Mouse (Mus musculus) hematopoietic stem cell, adult 5-6 weeks (primary cell): ENCODE data around the gene Cnn1. TPM values are rescaled to one million over a fixed set of nuclear protein-coding genes. Genes with fewer than 3 reads are reported as not detected.
"Not testable (repeated sequence)": the region's sequence is repeated elsewhere in the genome, so short reads cannot be mapped to it uniquely, and the experiment has no call there.

Experiments used
- ATAC-seq, 2 experiments: fragments of 125-278 bp in 1 of 2; replicated peaks in 1 of 2; 2 replicates each; pipeline ENCODE4 v1.8.0; 2016 to 2017; ENCODE audit warnings: inconsistent platforms in 2 of 2, mild to moderate bottlenecking in 2 of 2, moderate number of reproducible peaks in 2 of 2, low read depth in 1 of 2, moderate TSS enrichment in 1 of 2; ENCODE audit not compliant: low FRiP score in 2 of 2, poor library complexity in 2 of 2, severe bottlenecking in 2 of 2, insufficient read depth in 1 of 2, low TSS enrichment in 1 of 2
- total RNA-seq: library from RNA; stranded (forward); fragments of 172-1452, 232-1000 nt; gene quantifications from 2 replicates; pipeline ENCODE4 v1.2.3, GENCODE M21; 2017

Gene Cnn1
- total RNA-seq, 1 experiment from 2014 or later = not detected

DNA sequence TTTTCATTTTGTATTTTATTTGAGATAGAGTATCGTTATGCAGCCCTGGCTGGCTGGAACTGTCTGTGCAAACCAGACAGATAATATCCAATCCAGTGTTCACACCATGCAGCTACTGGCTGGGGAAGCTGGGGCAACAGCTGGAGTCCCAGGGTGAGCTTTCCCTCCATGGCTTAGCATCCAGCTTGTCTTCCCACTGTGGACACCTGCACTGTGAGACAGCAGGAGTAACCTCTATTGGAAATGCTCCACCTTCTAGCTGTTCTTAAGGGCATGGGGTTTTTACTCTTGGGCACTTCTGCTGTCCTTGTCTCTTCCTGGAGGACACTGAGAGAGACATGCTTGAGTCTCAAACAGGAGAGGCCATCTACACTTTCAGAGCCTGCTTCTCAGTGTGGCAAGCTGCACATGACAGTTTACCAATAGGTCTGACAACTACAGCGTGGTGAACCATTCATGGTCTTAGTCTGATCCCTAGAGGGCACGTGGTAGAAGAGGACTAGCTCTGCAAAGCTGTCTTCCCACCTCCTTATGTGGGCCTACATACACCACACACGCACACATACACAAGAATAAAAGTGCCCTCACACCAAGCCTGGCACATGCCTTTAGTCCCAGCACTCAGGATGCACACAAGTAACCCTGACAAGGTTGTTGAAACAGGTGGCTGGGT, 29.0 kb upstream of the Cnn1 start:
- no peak for ATAC-seq

DNA sequence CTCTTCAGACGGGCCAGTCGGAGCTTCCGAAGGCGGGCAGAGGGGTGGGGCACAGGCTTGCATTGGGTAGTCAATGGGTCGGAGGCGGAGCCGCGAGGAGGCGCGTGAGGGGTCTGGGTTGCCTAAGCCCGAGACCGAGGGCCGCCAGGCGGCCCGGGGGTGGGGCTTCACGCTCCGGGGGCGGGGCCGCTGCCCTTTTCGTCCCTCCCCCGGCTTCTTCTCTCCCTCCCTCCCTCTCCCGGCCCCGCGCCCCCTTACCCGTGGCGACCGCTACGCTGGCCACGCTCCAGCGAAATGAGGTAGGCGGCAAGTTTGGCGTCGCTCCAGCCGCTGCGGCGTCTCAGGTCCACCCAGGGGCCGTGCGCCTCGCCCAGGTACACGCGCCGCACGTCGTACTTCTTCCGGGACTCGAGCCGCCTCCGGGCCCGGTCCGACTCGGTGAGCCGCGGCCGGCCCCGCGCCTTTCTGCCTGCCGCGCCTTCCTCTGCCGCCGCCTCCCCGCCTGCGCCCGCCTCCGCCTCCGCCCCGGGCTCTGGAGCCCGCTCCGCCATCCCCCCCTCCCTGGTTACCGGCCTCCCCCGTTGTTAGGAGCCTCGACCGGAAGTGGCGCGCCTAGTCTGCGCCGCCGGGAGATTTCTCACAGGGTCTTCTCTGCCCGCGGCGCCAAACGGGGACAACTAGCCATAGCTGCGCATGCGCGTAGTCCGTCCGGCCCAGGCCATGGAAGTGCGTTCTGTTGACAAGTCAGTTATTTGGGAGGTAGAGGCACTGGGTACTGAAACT, 28.0 kb upstream of the Cnn1 start, which contains the start of the genes Gm49318 and Zfp653:
Gm49318 (minus strand) TSS at position 469 of the 783 bp plus-strand sequence.
Zfp653 (minus strand) TSS at position 586 of the 783 bp plus-strand sequence.
- peak; percentile 94 to 98 for ATAC-seq

DNA sequence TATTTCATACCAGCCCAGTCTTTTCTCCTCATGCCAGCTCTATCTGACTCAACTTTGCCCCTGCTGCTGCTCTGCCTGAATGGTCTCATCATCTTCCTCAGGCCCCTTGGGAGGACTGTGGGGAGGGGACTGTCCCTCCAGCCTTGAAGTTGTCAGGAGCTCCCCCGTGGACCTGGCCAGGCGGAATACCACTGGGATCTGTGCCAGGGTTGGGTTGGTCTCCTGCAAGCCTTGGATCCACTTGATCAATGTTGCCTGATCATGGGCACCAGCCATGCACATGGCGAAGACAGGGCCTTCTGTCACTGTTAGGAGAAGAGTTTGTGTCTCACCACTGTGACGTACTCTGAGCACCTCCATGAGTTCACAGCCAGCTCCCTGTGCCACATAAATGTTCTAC, 26.7 kb upstream of the Cnn1 start:
- no peak for ATAC-seq

DNA sequence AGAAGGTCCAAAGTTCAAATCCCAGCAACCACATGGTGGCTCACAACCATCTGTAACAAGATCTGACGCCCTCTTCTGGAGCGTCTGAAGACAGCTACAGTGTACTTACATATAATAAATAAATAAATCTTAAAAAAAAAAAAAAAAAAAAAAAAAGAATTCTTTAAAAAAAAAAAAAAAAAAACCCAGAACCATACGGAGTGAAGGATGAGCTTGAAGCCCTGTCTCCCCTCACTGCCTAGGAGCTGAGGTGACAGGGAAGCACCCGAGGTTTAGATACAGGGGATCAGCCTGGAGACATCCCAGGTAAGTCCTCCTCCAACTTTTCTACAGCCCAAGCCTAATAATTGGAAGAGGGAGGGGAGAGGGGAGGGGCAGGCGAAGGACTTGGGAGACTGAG, 23.2 kb upstream of the Cnn1 start:
- ATAC-seq = not testable (repeated sequence)

DNA sequence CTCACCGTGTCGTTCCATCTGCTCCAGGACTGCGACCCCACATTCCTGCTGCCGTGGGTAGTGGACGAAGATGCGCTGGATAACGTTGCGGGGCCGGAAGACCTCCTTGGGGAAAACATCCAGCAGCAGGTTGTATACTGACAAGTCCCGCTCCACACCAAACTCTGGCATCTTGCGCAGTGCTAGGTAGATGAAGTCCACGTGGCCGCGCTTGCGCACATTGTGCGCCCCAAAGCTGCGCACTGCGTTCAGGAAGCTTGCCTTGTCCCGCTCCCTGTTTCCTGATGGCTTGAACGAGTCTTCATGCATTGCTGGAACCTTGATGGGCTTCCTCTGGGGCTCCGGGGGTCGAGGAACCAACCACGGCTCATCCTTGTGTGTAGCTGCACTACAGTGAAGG, 22.8 kb upstream of the Cnn1 start:
- no peak for ATAC-seq

GRCm38 (mm10) chr9:22084667-22085021, 14.4 kb upstream of the Cnn1 start:
- ATAC-seq = no peak

DNA sequence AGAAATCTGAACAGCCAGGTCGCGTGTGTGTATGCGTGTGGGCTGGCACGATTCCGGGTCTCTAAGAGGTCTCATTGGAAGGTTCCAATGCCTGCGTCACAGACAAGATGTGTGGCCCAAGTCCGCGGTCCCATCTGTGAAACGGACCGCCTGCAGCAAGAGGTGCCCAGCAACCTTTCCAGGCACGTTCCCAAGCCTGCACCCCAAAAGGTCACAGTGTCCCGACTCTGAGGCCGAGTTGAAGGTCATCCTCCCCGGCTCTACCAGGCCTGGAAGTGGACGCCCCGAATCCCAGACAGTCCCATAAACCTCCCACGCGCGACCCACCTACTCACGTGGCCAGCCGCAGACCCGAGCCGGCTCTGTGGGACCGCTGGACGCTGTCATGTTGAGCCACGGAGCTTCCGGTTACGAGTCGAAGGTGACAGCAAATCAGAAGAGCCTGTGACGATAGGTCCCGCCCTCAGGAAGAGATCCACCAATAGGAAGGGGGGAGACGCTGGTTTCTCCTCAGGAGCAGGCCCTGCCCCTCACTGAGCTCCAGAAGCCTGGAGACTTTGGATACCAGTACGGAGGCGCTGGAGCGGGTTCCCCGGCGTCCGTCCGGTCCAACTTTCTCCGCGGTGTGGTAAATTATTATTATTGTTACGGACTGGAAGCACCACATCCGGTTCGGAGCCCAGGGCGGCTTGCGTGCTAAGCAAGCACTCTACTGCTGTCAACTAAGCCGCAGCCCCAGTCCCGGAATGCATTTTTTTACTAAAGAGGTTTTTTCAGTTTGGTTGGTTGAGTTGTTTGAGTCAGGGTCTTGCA, 13.8 kb upstream of the Cnn1 start, which contains the start of gene Ecsit:
Ecsit (minus strand) TSS at position 417 of the 813 bp plus-strand sequence.
- ATAC-seq = peak; percentile 98 to 100

- ATAC-seq = no peak
Observed at GRCm38 (mm10) chr9:22086012-22086411, 13.0 kb upstream of the Cnn1 start.

- no peak for ATAC-seq
Observed at GRCm38 (mm10) chr9:22087034-22087618, 11.9 kb upstream of the Cnn1 start.

- no peak for ATAC-seq
Observed at GRCm38 (mm10) chr9:22089281-22089680, 9.7 kb upstream of the Cnn1 start.

- no peak for ATAC-seq
Observed at GRCm38 (mm10) chr9:22089986-22090385, 9.0 kb upstream of the Cnn1 start.

DNA sequence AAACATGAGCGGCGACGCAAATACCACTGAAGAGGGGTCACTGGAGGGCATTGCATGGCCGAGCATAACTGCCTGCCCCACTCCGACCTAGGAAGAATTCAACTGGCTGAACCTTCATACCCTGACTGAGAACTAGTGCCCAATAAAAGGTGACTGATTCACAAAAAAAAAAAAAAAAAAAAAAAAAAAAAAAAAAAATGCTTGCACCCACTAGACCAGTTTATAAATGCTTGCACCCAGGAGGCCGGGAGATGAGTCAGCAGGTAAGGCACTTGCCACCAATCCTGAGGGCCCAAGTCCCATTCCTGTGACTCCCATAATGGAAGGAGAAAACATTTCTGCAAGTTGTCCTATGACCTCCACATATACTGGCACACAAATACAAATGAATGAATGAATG, 6.3 kb upstream of the Cnn1 start:
- no peak for ATAC-seq

DNA sequence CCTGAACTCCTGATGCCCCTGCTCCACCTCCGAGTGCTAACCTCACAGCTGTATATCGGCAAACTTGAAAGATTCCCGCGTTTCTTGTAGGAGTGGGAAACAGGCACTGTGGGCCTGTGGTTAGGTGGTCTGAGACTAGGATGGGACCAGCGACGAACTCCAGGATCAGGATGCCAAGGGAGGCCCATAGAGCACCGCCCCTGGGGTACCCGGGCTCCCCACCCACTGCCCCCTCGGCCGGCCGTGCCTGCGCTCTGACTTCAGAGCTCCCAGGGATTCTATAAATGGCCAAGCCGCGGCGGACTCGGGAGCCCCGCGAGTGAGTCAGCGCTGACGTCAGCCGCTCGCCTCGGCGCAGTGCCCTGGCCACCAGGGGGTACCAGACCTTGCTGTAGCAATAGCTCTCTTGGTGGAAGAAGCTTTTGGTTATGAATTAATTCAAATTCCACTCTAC, 3.1 kb upstream of the Cnn1 start:
- ATAC-seq = peak; percentile 94 to 98

DNA sequence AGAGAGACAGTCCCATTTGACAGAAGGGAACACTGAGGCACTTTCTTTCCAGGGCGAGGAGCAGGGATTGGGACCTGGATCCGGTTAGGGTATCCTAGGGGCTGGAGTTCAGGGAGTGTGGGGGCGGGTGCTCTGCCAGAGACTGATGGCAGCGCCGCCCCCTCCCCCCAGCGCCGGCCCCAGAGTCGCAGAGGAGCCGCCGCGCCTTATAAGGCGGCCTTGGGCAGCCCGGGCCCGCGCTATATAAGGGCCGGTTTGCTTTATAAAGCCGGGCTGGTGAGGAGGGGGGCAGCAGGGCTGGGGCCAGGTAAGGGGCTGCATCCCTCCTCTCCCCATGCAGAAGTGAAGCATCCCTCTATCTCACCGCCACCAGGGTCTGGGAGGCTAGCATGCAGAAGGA, 906 bp downstream of the Cnn1 start:
- no peak for ATAC-seq

DNA sequence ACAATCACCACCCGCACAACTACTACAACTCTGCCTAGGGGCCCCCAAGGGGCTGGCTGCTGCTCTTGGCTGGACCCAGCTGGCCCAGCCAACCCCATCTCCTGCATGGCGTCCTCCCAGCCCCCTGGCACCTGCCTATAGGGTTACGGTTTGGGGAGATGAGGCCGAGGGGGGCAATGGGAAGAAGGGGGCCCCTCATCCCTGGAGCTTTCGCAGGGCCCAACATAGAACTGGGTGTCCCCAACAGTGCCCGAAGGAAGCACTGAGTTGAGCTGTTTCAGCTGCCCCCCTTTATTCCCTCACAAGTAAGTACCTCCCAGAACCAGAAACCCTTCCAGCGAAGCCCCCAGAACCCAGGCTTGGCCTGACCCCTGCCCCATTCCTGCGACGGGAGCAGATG, 9.2 kb downstream of the Cnn1 start:
- no peak for ATAC-seq

DNA sequence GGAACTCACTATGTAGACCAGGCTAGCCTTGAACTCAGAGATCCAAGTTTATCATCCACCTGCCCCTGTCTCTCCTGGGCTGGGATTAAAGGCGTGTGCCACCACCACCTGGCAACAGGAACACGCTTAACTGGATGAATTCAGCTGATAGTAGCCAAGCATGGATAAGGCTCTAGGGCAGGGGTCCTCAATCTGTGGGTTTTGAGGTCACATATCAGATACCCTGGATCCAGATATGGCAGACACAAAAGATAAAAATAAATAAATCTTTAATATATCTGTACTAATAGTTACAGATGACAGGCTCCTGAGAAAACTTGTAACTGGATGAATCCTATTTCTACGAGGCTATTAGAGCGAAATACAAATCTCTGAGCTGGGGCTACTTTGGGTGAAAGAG, 16.6 kb downstream of the Cnn1 start:
- no peak for ATAC-seq

DNA sequence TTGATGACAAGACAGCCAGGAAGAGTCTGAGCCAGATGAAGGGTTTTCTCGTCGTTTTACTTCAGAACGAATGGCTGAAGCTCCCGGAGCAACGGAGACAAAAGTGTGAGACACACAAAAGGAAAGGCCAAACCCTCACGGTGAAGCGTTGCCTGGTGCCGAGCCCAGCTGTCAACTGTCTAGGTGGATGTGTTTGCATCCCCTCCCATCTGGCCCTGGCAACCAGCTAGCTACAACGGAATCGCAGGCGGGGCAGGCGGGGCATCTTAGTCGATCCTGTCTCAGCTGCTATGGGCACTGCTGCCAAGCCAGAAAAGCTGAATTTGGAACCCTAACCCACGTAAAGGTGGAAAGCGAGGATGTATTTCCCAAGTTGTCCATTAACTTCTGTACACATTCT, 17.1 kb downstream of the Cnn1 start:
- no peak for ATAC-seq
